Mouse (Mus musculus) lung, postnatal 4 days (tissue): ENCODE data around the gene Btbd3.
"Not testable (repeated sequence)": the region's sequence is repeated elsewhere in the genome, so short reads cannot be mapped to it uniquely, and the experiment has no call there.

Source experiments
- DNase-seq, 2 experiments: peaks; one replicate each; pipeline ENCODE4 v3.0.0; 2021

Btbd3 gene

DNA sequence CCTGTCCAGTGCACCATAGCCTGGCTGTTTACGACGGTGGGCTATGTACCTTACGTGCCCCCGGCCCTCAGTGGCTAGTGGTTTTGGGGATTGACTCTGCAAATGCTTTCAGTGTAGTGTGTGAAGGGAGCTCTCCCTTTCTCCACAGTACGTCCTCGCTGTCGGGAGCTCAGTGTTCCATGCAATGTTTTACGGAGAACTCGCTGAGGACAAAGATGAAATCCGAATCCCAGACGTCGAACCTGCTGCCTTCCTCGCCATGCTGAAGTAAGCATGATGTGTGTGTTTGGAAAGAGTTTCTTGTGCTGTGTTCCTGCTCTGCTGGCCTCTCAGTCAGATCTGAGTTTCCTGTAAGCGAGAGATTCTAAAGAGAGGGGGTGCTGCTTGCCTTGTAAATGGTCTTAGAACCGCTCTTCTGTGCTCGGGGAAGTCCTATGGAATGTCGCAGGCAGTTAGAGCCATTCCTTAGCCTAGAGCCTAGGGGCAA, 23.9 kb downstream of the Btbd3 start:
- peak; percentile 24 to 38 for DNase-seq

- peak; percentile 40 to 49 for DNase-seq
Measured at GRCm38 (mm10) chr2:138281550-138282201, 25.3 kb downstream of the Btbd3 start.

- DNase-seq = peak in 1 of 2 experiments; percentile 31
Measured at GRCm38 (mm10) chr2:138283372-138283771, 27.0 kb downstream of the Btbd3 start.

- no peak for DNase-seq
Measured at GRCm38 (mm10) chr2:138283856-138284255, 27.5 kb downstream of the Btbd3 start.

GRCm38 (mm10) chr2:138285811-138286210, 29.4 kb downstream of the Btbd3 start:
- DNase-seq = no peak

GRCm38 (mm10) chr2:138290154-138290553, 33.8 kb downstream of the Btbd3 start:
- DNase-seq = no peak

GRCm38 (mm10) chr2:138294286-138294685, 37.9 kb downstream of the Btbd3 start:
- no peak for DNase-seq

- DNase-seq = no peak
Measured at GRCm38 (mm10) chr2:138306236-138306635, 49.9 kb downstream of the Btbd3 start.

DNA sequence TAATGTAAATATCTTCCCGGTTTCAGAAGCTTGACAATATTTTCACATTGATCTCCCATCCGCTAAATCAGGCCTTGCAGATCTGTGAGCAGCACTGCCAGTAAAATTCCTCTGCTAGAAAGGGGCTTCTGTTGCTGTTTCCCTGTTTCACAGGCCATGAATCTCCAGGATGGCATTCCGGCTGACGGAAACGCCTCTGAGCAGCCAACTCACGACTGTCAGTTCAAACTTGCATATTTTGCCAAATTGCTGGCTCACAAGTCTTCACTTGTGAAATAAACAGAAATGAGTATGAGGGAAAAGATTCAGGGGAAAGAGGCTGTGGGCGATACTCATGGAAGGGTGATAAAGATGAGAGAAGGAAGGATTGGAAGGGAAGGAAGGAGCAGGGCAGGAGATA, 59.3 kb downstream of the Btbd3 start:
- peak in 1 of 2 experiments; percentile 29 for DNase-seq

- no peak for DNase-seq
Measured at GRCm38 (mm10) chr2:138320408-138320807, 64.0 kb downstream of the Btbd3 start.

- no peak for DNase-seq
Measured at GRCm38 (mm10) chr2:138321041-138321481, 64.7 kb downstream of the Btbd3 start.

- peak in 1 of 2 experiments; percentile 10 for DNase-seq
Measured at GRCm38 (mm10) chr2:138322270-138323114, 66.1 kb downstream of the Btbd3 start.

- DNase-seq = no peak
Measured at GRCm38 (mm10) chr2:138326367-138326766, 70.0 kb downstream of the Btbd3 start.

DNA sequence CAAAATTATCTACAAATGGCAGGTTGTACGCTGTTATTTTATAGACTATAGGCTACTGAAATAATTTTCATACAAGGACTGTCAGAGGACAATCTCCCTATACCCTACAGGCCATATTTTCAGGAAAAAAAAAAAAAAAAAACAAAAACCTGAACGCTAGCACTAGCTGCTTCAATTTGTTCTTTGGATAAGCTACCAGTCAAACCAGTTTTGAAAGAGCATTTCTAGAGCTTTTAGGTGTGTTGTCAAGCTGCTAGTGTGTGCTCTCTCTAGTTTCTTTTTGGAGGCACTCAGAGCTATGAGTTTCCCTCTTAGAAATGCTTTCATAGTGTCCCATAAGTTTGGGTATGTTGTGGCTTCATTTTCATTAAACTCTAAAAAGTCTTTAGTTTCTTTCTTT, 77.8 kb downstream of the Btbd3 start:
- not testable (repeated sequence) for DNase-seq

GRCm38 (mm10) chr2:138337886-138338494, 81.6 kb downstream of the Btbd3 start:
- DNase-seq = no peak

DNA sequence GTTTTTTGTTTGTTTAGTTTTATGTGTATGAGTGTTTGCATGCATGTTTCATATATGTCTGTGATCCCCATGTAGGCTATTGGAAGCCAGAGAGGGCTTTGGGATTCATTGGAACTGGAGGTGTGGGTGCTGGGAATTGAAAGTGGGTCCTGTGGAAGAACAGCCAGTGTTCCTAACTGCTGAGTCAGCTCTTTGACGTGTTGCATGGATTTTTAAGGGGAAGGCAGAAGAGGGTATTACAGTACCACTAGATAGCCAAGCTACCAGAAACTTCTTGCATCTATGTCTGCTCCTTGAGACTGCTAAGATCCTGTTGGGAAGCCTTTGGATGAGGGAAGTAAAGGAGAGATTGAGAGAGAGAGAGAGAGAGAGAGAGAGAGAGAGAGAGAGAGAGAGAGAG, 82.2 kb downstream of the Btbd3 start:
- no peak for DNase-seq

DNA sequence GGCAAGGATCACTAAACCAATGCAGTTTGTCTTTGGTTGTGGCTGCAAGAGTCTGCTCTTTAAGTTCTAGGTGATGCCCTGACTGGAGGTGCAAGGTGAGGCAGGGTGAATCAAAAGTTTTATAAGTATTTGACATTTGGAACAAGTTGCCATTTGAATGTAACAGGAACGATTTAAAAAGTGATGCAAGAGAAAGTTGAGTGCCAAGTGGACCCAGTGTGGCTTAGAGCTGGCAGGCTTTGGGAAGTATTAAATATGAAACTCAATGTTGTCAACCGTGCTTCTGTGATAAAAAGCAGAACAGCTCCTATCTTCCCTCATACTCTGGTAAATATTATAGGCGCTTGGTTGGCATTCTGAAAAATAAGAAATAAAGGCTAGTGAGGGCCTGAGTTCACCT, 99.0 kb downstream of the Btbd3 start:
- DNase-seq = no peak

DNA sequence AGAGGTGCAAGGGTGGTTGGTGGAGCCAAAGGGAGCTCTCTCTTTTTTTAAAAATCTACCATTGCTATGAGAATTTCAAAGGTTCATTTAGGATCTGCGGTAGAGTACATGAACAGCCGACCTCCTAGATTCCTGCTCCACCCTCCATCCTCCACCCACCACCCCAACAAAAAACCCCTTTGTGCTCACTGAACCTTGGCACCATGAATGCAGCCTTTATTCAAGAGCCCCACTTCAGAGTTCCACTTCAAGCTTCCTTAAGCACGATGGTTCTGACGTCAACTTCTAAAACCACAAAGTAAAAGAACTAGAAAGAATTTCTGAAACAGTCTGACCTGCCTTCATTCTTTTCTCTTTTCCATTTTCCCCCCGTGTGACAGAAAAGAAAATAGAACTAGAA, 106.1 kb downstream of the Btbd3 start:
- DNase-seq = peak; percentile 20 to 36

GRCm38 (mm10) chr2:138365391-138365790, 109.0 kb downstream of the Btbd3 start:
- no peak for DNase-seq

DNA sequence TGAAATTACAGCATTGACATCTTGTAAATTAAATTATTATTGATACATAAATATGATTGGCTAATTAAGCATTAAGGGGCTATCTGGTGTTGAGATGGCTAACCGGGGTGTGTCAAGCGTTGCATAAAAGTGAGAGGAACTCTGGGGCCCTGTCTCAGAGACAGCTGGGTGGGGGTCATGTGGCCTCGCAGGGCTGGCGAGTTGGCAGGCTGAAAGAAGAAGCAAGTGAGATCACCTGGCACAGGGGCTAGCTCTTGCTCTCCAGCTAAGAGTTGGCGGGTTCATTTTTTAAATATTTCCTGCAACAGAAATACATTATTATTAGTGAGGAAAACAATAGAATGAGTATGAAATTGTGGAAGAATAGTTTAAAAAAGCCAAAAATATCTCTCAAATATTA, 118.2 kb downstream of the Btbd3 start:
- DNase-seq = no peak

DNA sequence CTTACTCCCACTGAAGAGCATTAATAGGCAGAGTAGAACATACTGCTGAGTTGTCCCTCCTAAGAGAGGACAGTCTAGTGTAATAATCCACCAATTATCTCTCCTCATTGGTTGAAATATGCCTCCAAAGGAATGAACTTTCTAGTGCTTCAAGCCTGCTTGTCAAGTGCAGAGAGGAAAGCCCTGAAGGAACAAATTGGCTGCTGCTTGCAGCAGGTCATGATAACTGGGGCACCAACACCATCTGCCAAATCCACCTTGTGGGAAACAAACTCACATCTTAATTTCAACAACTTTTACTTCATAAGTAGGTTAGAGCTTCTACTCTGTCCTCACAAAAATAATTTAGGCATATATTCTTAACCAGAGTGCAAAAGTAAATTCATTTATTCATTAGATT, 122.5 kb downstream of the Btbd3 start:
- no peak for DNase-seq

DNA sequence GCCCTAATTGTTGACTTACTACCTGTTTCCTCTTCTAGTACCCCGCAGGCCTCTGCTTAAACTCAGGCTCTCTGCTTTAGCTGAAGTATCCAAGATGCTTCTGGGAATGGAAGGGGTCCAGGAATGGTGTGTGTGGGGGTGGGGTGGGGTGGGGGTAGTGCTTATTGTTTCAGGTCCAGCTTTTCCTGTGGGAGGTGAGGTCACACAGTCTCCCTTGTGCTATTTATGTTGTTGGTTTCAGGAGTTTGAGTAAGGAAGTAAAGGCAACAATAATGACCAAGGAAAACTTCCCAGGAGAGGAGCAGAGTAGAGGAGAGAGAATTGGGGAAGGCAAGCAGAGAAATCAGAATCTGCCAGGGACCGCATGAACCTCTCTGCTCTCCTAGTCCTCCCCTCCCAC, 128.4 kb downstream of the Btbd3 start:
- DNase-seq = no peak

DNA sequence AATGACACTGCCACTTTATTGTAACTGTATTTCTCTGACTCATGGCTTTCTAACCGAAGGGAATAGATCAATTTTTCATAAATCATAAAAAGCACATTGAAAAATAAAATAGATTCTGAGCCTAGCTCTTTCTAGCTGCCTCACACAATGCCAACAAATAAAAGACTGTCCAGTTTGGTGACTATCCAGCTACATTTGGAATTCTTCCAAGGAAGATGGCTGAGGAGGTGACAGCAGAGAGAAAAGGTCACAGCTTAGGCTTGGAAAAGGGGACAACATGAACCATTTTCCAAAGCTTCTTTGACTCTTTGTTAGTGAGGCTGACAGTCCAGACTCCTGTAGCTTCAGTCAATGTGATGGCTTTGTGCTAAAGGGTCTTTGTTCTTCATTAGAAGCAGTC, 132.2 kb downstream of the Btbd3 start:
- DNase-seq = no peak

DNA sequence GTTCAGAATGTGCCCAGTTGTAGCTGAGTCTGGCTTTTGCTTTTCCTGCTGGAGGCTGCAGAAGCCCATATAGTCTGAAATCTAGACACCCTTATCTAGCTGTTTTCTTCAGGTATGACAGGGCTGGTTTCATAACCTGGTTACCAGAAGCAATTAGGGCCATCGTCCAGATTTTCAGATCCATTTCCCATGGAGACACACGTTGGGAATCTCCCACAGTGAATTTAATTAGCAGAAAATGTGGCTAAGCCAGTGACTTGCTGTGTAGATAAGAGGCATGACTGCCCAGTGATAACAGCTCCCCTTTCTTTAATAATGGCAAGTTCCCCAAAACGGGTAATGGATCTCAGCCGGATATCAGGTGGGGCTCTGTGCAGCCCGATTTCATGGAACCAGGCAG, 146.7 kb downstream of the Btbd3 start:
- no peak for DNase-seq
